Mouse (Mus musculus) T-cell, adult 2 months (primary cell): ENCODE measurements around the gene Adam34.
"Not testable (repeated sequence)": the region's sequence is repeated elsewhere in the genome, so short reads cannot be mapped to it uniquely, and the experiment has no call there.

Experiments
- DNase-seq: peaks from one replicate; pipeline ENCODE4 v3.0.0; 2022; ENCODE audit warnings: low spot score

Adam34 gene

GRCm38 (mm10) chr8:43709949-43710348, at the start of gene Adam34:
Gene Adam34 (minus strand): TSS chr8:43710049.
- DNase-seq, result no peak

- DNase-seq, result no peak
These were observed 82.7 kb downstream of the Adam34 start, which contains the start of gene Gm5346 for GRCm38 (mm10) chr8:43627176-43627575. Gene Gm5346 (minus strand): TSS chr8:43627276.

GRCm38 (mm10) chr8:43616046-43616445, 93.8 kb downstream of the Adam34 start:
- no peak for DNase-seq

GRCm38 (mm10) chr8:43603657-43604056, 106.2 kb downstream of the Adam34 start:
- not testable (repeated sequence) for DNase-seq

- DNase-seq, result not testable (repeated sequence)
These were observed 106.7 kb downstream of the Adam34 start for GRCm38 (mm10) chr8:43603166-43603565.
